Mouse (Mus musculus): ENCODE results near the gene Tm4sf5.
A peak's percentile ranks its signal among the peaks of the same experiment; 100 is the strongest.

DNA sequence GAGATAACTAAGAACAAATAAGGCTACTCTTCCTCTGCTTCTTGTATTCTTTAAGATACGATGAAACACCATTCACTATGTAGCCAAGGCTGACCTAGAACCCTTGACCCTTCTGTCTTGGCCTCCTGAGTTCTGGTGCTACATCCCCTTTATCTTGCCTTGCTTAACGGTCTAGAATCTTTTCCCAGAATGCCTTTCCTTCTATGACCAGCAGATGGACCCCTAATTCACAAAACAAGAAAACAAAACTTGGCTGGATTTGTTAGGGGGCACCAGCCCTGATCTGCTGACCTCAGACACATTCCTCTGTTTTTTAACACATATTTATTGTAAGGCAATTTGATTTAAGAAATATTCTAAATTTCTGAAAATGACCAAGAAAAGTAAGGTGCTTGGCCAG lies 11.3 kb downstream of the Tm4sf5 start:
- no peak for TF ChIP-seq EP300 (IDR thresholded peaks at IDR 0.05; ENCODE audit: low read depth)
- peak; percentile 73 for TF ChIP-seq CTCF (IDR thresholded peaks at IDR 0.05; ENCODE audit: low read depth)
